Mouse (Mus musculus) spleen, embryonic (tissue): ENCODE data around the gene Snai1.

Source experiments
- CTCF ChIA-PET: fragments of 350-600 bp; sonication (Branson Sonifier 250); formaldehyde crosslinking; loops from one replicate; lab custom pipeline; 2022; lab: Charles Lee

The Snai1 gene

GRCm38 (mm10) chr2:167515688-167516087 is 22.3 kb upstream of the Snai1 start:
- CTCF ChIA-PET = no interaction called here

- CTCF ChIA-PET = interaction anchor here (0.8 kb wide), 1 partner anchor 10 kb away, joined by 3 read pairs; no protein-coding TSS in a partner anchor
These were observed 18.3 kb upstream of the Snai1 start for GRCm38 (mm10) chr2:167519606-167520252.

- CTCF ChIA-PET = interaction anchor here (0.5 kb wide), 1 partner anchor 149 kb away, joined by 4 read pairs; no protein-coding TSS in a partner anchor
These were observed 9.7 kb upstream of the Snai1 start for GRCm38 (mm10) chr2:167528278-167528677.

GRCm38 (mm10) chr2:167529935-167530513 is 8.0 kb upstream of the Snai1 start:
- CTCF ChIA-PET = interaction anchor here (0.6 to 1.1 kb wide), 2 partner anchors 75 to 109 kb away, joined by 3 to 7 read pairs; no protein-coding TSS in a partner anchor

GRCm38 (mm10) chr2:167530536-167530935 is 7.5 kb upstream of the Snai1 start:
- CTCF ChIA-PET = interaction anchor here (0.6 to 1.1 kb wide), 2 partner anchors 75 to 109 kb away, joined by 3 to 7 read pairs; no protein-coding TSS in a partner anchor

- CTCF ChIA-PET = interaction anchor here (0.5 to 2.5 kb wide), 9 partner anchors 19 to 232 kb away, joined by 3 to 11 read pairs (median 5); no protein-coding TSS in a partner anchor
These were observed 5.9 kb upstream of the Snai1 start for GRCm38 (mm10) chr2:167532131-167532530.

- CTCF ChIA-PET = interaction anchor here (0.5 to 0.6 kb wide), 2 partner anchors 32 to 35 kb away, joined by 4 read pairs; no protein-coding TSS in a partner anchor
These were observed 4.1 kb upstream of the Snai1 start for GRCm38 (mm10) chr2:167533880-167534279.

GRCm38 (mm10) chr2:167536320-167536945 is 1.6 kb upstream of the Snai1 start:
- CTCF ChIA-PET = interaction anchor here (0.6 to 0.7 kb wide), 2 partner anchors 60 to 315 kb away, joined by 4 to 7 read pairs; no protein-coding TSS in a partner anchor

GRCm38 (mm10) chr2:167538671-167539306 is 794 bp downstream of the Snai1 start:
- CTCF ChIA-PET = interaction anchor here (1.0 to 1.9 kb wide), 3 partner anchors 12 to 66 kb away, joined by 3 to 8 read pairs (median 5); no protein-coding TSS in a partner anchor

GRCm38 (mm10) chr2:167539536-167540476 is 1.8 kb downstream of the Snai1 start:
- CTCF ChIA-PET = interaction anchor here (0.6 kb wide), 1 partner anchor 174 kb away, joined by 3 read pairs; no protein-coding TSS in a partner anchor

- CTCF ChIA-PET = interaction anchor here (0.6 to 0.7 kb wide), 2 partner anchors 74 to 174 kb away, joined by 3 read pairs; no protein-coding TSS in a partner anchor
These were observed 2.6 kb downstream of the Snai1 start for GRCm38 (mm10) chr2:167540477-167541110.

GRCm38 (mm10) chr2:167541324-167541723 is 3.3 kb downstream of the Snai1 start:
- CTCF ChIA-PET = interaction anchor here (0.7 kb wide), 1 partner anchor 73 kb away, joined by 3 read pairs; no protein-coding TSS in a partner anchor

GRCm38 (mm10) chr2:167541761-167542160 is 3.8 kb downstream of the Snai1 start:
- CTCF ChIA-PET = no interaction called here

- CTCF ChIA-PET = no interaction called here
These were observed 4.4 kb downstream of the Snai1 start for GRCm38 (mm10) chr2:167542361-167542760.

GRCm38 (mm10) chr2:167543121-167544003 is 5.4 kb downstream of the Snai1 start:
- CTCF ChIA-PET = no interaction called here

GRCm38 (mm10) chr2:167544004-167544356 is 6.0 kb downstream of the Snai1 start:
- CTCF ChIA-PET = no interaction called here

- CTCF ChIA-PET = no interaction called here
These were observed 6.5 kb downstream of the Snai1 start for GRCm38 (mm10) chr2:167544456-167544855.

- CTCF ChIA-PET = interaction anchor here (0.7 kb wide), 1 partner anchor 35 kb away, joined by 3 read pairs; no protein-coding TSS in a partner anchor
These were observed 8.6 kb downstream of the Snai1 start for GRCm38 (mm10) chr2:167546447-167547195.
